Mouse (Mus musculus): ENCODE measurements around the gene Kcnj9.

Kcnj9 gene

GRCm38 (mm10) chr1:172333512-172333911 is 4.4 kb upstream of the Kcnj9 start:
- DNase-seq (ENCODE audit: extremely low spot score, low spot score) = no peak

- no peak for DNase-seq (ENCODE audit: extremely low spot score, low spot score)
These were observed 3.8 kb upstream of the Kcnj9 start for GRCm38 (mm10) chr1:172332925-172333324.

- DNase-seq (ENCODE audit: extremely low spot score, low spot score) = no peak
These were observed 2.4 kb upstream of the Kcnj9 start for GRCm38 (mm10) chr1:172331422-172331947.

- DNase-seq (ENCODE audit: extremely low spot score, low spot score) = no peak
These were observed 498 bp upstream of the Kcnj9 start for GRCm38 (mm10) chr1:172329616-172330015.

- no peak for DNase-seq (ENCODE audit: extremely low spot score, low spot score)
These were observed 657 bp downstream of the Kcnj9 start for GRCm38 (mm10) chr1:172328461-172328860.

- no peak for DNase-seq (ENCODE audit: extremely low spot score, low spot score)
These were observed 1.1 kb downstream of the Kcnj9 start for GRCm38 (mm10) chr1:172328041-172328440.

GRCm38 (mm10) chr1:172327206-172328001 is 1.7 kb downstream of the Kcnj9 start:
- no peak for DNase-seq (ENCODE audit: extremely low spot score, low spot score)

- DNase-seq (ENCODE audit: extremely low spot score, low spot score) = no peak
These were observed 2.4 kb downstream of the Kcnj9 start for GRCm38 (mm10) chr1:172326684-172327083.

- peak; percentile 72 for DNase-seq (ENCODE audit: extremely low spot score, low spot score)
These were observed 3.2 kb downstream of the Kcnj9 start for GRCm38 (mm10) chr1:172325680-172326535.

- DNase-seq (ENCODE audit: extremely low spot score, low spot score) = peak; percentile 74
These were observed 4.4 kb downstream of the Kcnj9 start for GRCm38 (mm10) chr1:172324725-172325124.

- no peak for DNase-seq (ENCODE audit: extremely low spot score, low spot score)
These were observed 5.2 kb downstream of the Kcnj9 start for GRCm38 (mm10) chr1:172323801-172324359.

GRCm38 (mm10) chr1:172323298-172323697 is 5.8 kb downstream of the Kcnj9 start:
- DNase-seq (ENCODE audit: extremely low spot score, low spot score) = no peak

- DNase-seq (ENCODE audit: extremely low spot score, low spot score) = no peak
These were observed 6.4 kb downstream of the Kcnj9 start for GRCm38 (mm10) chr1:172322725-172323124.

GRCm38 (mm10) chr1:172319921-172320411 is 9.2 kb downstream of the Kcnj9 start:
- no peak for DNase-seq (ENCODE audit: extremely low spot score, low spot score)

GRCm38 (mm10) chr1:172319346-172319745 is 9.8 kb downstream of the Kcnj9 start:
- DNase-seq (ENCODE audit: extremely low spot score, low spot score) = no peak

GRCm38 (mm10) chr1:172318424-172319035 is 10.6 kb downstream of the Kcnj9 start:
- no peak for DNase-seq (ENCODE audit: extremely low spot score, low spot score)

GRCm38 (mm10) chr1:172317946-172318345 is 11.2 kb downstream of the Kcnj9 start:
- no peak for DNase-seq (ENCODE audit: extremely low spot score, low spot score)

GRCm38 (mm10) chr1:172317431-172317830 is 11.7 kb downstream of the Kcnj9 start:
- DNase-seq (ENCODE audit: extremely low spot score, low spot score) = no peak

GRCm38 (mm10) chr1:172314911-172315310 is 14.2 kb downstream of the Kcnj9 start:
- no peak for DNase-seq (ENCODE audit: extremely low spot score, low spot score)

GRCm38 (mm10) chr1:172313613-172314411 is 15.3 kb downstream of the Kcnj9 start:
- no peak for DNase-seq (ENCODE audit: extremely low spot score, low spot score)

Data from neural tube, embryonic 10.5 days (tissue).